Mouse (Mus musculus) erythroblast, embryonic 14.5 days (primary cell): ENCODE data around the gene Rap2a.

Experiments used
- GATA1 ChIP-seq: IDR thresholded peaks from 2 replicates; pipeline ENCODE4 v1.6.1; 2012; ENCODE audit warnings: low read length, inconsistent platforms, mixed read lengths
- TAL1 ChIP-seq: IDR thresholded peaks from 3 replicates; pipeline ENCODE4 v1.6.1; 2012; ENCODE audit warnings: low read length, inconsistent platforms, mixed read lengths

- no peak for TF ChIP-seq GATA1
- TF ChIP-seq TAL1: no peak
Observed at GRCm38 (mm10) chr14:120511821-120512220, 33.6 kb downstream of the Rap2a start.
